Mouse (Mus musculus) cerebellum, adult 2 months (tissue): Measurements from ENCODE around the gene Cyp4a31.
"Not testable (repeated sequence)": the region's sequence is repeated elsewhere in the genome, so short reads cannot be mapped to it uniquely, and the experiment has no call there.

ENCODE experiments used
- CTCF ChIP-seq: fragments of 200-500 bp; IDR thresholded peaks from 2 replicates; pipeline ENCODE4 v1.5.1; 2011; ENCODE audit warnings: low read depth, mild to moderate bottlenecking, control low read depth, low read length, moderate library complexity, borderline replicate concordance; ENCODE audit not compliant: insufficient read depth
- POLR2A ChIP-seq: fragments of 200-500 bp; IDR thresholded peaks from 2 replicates; pipeline ENCODE4 v1.6.1; 2011; ENCODE audit warnings: low read length, control low read depth, borderline replicate concordance; ENCODE audit not compliant: insufficient read depth

GRCm38 (mm10) chr4:115564469-115565225 is 1.2 kb downstream of the Cyp4a31 start:
- not testable (repeated sequence) for TF ChIP-seq CTCF, POLR2A
